Mouse (Mus musculus) stomach, embryonic 15.5 days (tissue): ENCODE data around the gene Phex. TPM values are rescaled to one million over a fixed set of nuclear protein-coding genes. Genes with fewer than 3 reads are reported as not detected.

Experiments
- ATAC-seq: fragments of 200-750 bp; cut with Nextera tagmentation; 2 replicates; pipeline ENCODE4 v1.8.0; 2017; ENCODE audit warnings: low read depth, moderate number of reproducible peaks, moderate TSS enrichment; ENCODE audit not compliant: insufficient read depth, low FRiP score
- H3K27ac ChIP-seq: fragments of 300-500 bp; sonication (generic); 2 replicates; pipeline ENCODE4 v1.5.1; 2015; ENCODE audit warnings: mild to moderate bottlenecking, inconsistent platforms
- H3K27me3 ChIP-seq: fragments of 300-500 bp; sonication (generic); replicated peaks from 2 replicates; pipeline ENCODE4 v1.6.1; 2015; ENCODE audit warnings: inconsistent platforms
- H3K36me3 ChIP-seq: fragments of 300-500 bp; sonication (generic); 2 replicates; pipeline ENCODE4 v1.6.1; 2015; ENCODE audit warnings: inconsistent platforms
- H3K4me1 ChIP-seq: fragments of 300-500 bp; sonication (generic); 2 replicates; pipeline ENCODE4 v1.6.1; 2015; ENCODE audit warnings: inconsistent platforms
- H3K4me2 ChIP-seq: fragments of 300-500 bp; sonication (generic); 2 replicates; pipeline ENCODE4 v1.6.1; 2015; ENCODE audit warnings: mild to moderate bottlenecking, inconsistent platforms
- H3K4me3 ChIP-seq: fragments of 300-500 bp; sonication (generic); replicated peaks from 2 replicates; pipeline ENCODE4 v1.5.1; 2015; ENCODE audit warnings: inconsistent platforms
- H3K9ac ChIP-seq: fragments of 300-500 bp; sonication (generic); 2 replicates; pipeline ENCODE4 v1.6.1; 2015; ENCODE audit warnings: inconsistent platforms
- H3K9me3 ChIP-seq: fragments of 300-500 bp; sonication (generic); 2 replicates; pipeline ENCODE4 v1.6.1; 2016; ENCODE audit warnings: inconsistent platforms
- WGBS: fragments of 180-500 bp; shearing (Covaris S2); methylation state at CpG from one replicate; pipeline ENCODE4 v1.1.7; 2015; 5-methylcytosine and 5-hydroxymethylcytosine counted together
- microRNA-seq: library from miRNA; unstranded; fragments of <30 nt; microRNA quantifications from one replicate; pipeline ENCODE4, GENCODE M21; 2016
- polyA plus RNA-seq: library from polyadenylated mRNA; unstranded; fragments of >200 nt; fragmentation: Nextera tagmentation; extraction: Ambion mirVana; gene quantifications from 2 replicates; pipeline ENCODE4 v1.2.1, GENCODE M21; 2015

The Phex gene
- polyA plus RNA-seq, 1 experiment from 2014 or later = 0.09 TPM

DNA sequence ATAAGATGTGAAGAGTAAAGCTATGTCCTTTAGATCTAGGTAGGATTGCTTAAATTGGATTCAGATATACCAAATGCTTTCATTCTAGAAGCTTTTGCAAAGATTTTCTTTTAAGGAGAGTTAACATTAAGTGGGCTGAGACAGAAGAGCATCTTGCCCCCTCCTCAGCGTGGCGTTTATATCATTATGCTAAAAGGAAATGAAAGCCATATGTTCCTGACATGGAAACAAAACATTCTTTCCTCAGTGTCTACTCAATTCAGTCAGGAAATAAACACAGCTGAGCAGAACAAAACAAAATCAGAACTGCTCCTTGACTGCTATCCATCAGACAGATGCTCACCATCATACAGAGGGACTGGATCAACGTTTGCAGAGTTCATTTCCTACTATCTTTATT lies 251.0 kb downstream of the Phex start:
- Histone ChIP-seq H3K36me3 (no peaks in the 10 kb centered on the region), H3K4me1 (no peaks in the 10 kb centered on the region), H3K4me2 (no peak overlapping the region), H3K4me3 (no peak overlapping the region), H3K9ac (no peak overlapping the region), H3K27ac (no peak overlapping the region), H3K27me3 (no peaks in the 10 kb centered on the region), H3K9me3 (no peaks in the 10 kb centered on the region)
- WGBS = 45% methylated on average over 3 of the region's 3 CpGs
- ATAC-seq = no peak

DNA sequence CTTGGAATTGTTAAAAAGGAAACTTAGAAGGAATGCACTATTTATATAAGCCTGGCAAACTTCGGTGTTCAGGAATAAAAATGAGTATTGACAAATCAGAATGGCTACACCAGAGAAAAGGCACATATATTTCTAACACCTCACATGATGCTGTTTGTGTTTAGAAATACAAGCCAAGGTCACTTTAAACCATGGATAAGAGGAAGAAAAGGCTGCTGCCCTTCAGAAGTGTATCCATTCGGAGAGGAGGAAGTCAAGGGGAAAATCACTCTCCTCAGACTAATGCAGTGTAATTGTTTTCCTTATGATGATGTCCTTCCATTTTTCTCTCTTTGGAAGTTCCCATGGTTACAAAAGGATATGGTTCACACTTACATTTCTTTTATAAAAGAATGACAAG lies 251.7 kb downstream of the Phex start:
- 57% methylated on average over 2 of the region's 2 CpGs for WGBS
- H3K9me3 ChIP-seq = no peaks in the 10 kb centered on the region
- H3K27me3 ChIP-seq = no peaks in the 10 kb centered on the region
- no peak overlapping the region for H3K4me3 ChIP-seq
- no peaks in the 10 kb centered on the region for H3K4me1 ChIP-seq
- no peak overlapping the region for H3K4me2 ChIP-seq
- no peak for ATAC-seq
- H3K36me3 ChIP-seq = no peaks in the 10 kb centered on the region
- H3K9ac ChIP-seq = no peak overlapping the region
- no peak overlapping the region for H3K27ac ChIP-seq

DNA sequence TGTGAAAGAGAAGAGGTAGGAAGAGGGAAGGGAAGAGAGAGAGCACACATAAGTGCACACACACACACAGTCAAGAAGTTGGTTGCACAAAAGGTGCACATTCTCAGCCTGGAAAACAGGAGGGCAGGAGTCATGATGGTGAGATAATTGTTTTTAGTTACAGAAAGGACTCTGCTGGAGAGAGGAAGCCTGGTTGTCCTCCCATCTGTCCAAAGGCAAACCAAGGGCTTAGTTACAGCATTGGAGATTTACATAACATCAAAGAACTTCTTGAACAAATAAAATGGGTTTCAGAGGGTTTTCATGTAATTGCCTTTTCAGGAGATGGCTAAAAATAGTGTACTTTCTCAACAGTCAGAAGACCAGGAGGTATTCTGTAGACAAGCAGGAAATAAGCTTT lies 270.4 kb downstream of the Phex start:
- H3K4me1 ChIP-seq = no peaks in the 10 kb centered on the region
- H3K27ac ChIP-seq = no peak overlapping the region
- no peak overlapping the region for H3K4me2 ChIP-seq
- no peak overlapping the region for H3K9ac ChIP-seq
- ATAC-seq = no peak
- no peak overlapping the region for H3K4me3 ChIP-seq
- H3K9me3 ChIP-seq = no peaks in the 10 kb centered on the region
- H3K27me3 ChIP-seq = no peaks in the 10 kb centered on the region
- H3K36me3 ChIP-seq = no peaks in the 10 kb centered on the region

DNA sequence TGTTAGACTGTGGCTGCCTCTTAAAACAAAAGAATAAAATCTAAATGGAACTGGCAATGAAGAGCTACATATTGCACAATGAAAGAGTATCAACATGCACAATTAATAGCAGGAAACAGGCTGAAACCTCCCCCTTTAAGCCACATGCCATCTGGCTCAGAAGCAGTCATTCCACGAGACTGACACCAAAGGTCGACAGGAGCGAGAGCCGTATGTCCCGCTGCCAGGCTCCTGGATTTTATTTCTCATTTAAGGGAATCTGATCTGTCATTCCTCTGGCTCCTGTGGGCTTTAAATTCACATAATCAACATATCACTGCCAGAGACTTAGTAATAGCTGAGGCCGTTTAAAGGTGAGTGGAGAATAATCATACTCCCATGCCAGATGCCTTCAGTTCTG lies 275.5 kb downstream of the Phex start:
- Histone ChIP-seq H3K27me3 (no peaks in the 10 kb centered on the region), H3K27ac (no peak overlapping the region), H3K4me3 (no peak overlapping the region), H3K9me3 (no peaks in the 10 kb centered on the region), H3K36me3 (no peaks in the 10 kb centered on the region), H3K4me2 (no peak overlapping the region), H3K4me1 (no peaks in the 10 kb centered on the region), H3K9ac (no peak overlapping the region)
- no peak for ATAC-seq
- WGBS = 53% methylated on average over 6 of the region's 6 CpGs

Small RNAs within 50 kb of the gene (microRNA-seq; reads per million reads assigned to microRNA genes)
- not detected for gene Gm23798

Other genes starting within 250 kb of the Phex start
- 34.7 and 38.0 TPM in 2 replicates for gene Sms, start 77.0 kb upstream of the Phex start, polyA plus RNA-seq
- 2.9 and 3.9 TPM in 2 replicates for gene Yy2, start 153.7 kb upstream of the Phex start, polyA plus RNA-seq
- gene Mbtps2, start 183.4 kb upstream of the Phex start, polyA plus RNA-seq = 19.9 and 22.9 TPM in 2 replicates